Mouse (Mus musculus): Measurements from ENCODE around the gene Pipox. TPM values are rescaled to one million over a fixed set of nuclear protein-coding genes. Genes with fewer than 3 reads are reported as not detected.

The Pipox gene
- polyA plus RNA-seq, 1 experiment from 2014 or later, result 6.0 TPM

DNA sequence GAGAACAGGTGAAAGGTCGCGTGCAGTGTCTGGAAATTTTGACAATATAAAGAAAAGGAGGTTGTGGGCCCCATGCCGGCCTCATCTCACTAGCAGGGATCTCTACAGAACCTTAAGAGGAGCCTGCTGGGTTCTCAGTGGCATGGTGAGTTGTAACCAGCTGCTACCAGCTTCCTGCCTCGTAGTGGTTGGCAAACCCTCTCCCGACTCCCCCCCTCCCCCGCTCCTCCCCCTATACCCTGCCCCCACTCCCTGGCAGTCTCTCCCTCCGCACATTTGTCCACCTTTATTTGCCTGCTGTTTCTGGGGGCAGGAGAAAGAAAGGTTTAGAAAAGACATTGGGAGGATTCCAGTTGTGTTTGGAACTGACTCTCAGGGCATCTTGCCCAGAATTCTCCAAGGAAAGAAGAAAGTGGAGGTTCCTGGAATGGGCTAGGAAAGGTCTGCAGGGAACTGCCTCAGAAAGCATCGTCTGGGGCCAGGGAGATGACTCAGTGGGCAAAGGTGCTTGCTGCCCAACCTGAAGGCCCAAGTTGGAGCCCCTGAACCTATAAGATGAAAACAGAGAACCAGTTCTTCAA is 8.0 kb upstream of the Pipox start:
- Histone ChIP-seq H3K4me3 (ENCODE audit: low read depth, low read length) (no peak overlapping the region), H3K4me2 (ENCODE audit: low read length) (no peak overlapping the region), H3K4me1 (ENCODE audit: control insufficient read depth, insufficient read depth, low read length) (peaks cover 46% of the 10 kb centered on the region), H3K9me3 (replicated peaks; ENCODE audit: control insufficient read depth, low read length, poor library complexity, severe bottlenecking) (no peaks in the 10 kb centered on the region), H3K27ac (ENCODE audit: low read length) (peak overlapping the region; percentile 57), H3K27me3 (ENCODE audit: control insufficient read depth, insufficient read depth, low read depth, low read length) (no peaks in the 10 kb centered on the region), H3K9ac (ENCODE audit: low read depth, low read length) (no peak overlapping the region), H3K36me3 (ENCODE audit: control insufficient read depth, insufficient read depth, low read length) (no peaks in the 10 kb centered on the region)
- 26% methylated on average over 8 of the region's 8 CpGs for WGBS
- no peak for ATAC-seq

- Histone ChIP-seq H3K9ac (ENCODE audit: low read depth, low read length) (no peak overlapping the region), H3K4me3 (ENCODE audit: low read depth, low read length) (no peak overlapping the region), H3K27ac (ENCODE audit: low read length) (peak overlapping the region; percentile 57), H3K36me3 (ENCODE audit: control insufficient read depth, insufficient read depth, low read length) (no peaks in the 10 kb centered on the region), H3K4me2 (ENCODE audit: low read length) (no peak overlapping the region), H3K9me3 (replicated peaks; ENCODE audit: control insufficient read depth, low read length, poor library complexity, severe bottlenecking) (no peaks in the 10 kb centered on the region), H3K4me1 (ENCODE audit: control insufficient read depth, insufficient read depth, low read length) (peaks cover 46% of the 10 kb centered on the region), H3K27me3 (ENCODE audit: control insufficient read depth, insufficient read depth, low read depth, low read length) (no peaks in the 10 kb centered on the region)
- ATAC-seq, result no peak
- 31% methylated on average over 5 of the region's 5 CpGs for WGBS
Observed at GRCm38 (mm10) chr11:77901366-77901765, 7.5 kb upstream of the Pipox start.

GRCm38 (mm10) chr11:77900696-77901095 is 6.8 kb upstream of the Pipox start:
- peaks cover 48% of the 10 kb centered on the region for H3K4me1 ChIP-seq (ENCODE audit: control insufficient read depth, insufficient read depth, low read length)
- no peak for ATAC-seq
- no peak overlapping the region for H3K9ac ChIP-seq (ENCODE audit: low read depth, low read length)
- H3K9me3 ChIP-seq (replicated peaks; ENCODE audit: control insufficient read depth, low read length, poor library complexity, severe bottlenecking), result no peaks in the 10 kb centered on the region
- H3K27me3 ChIP-seq (ENCODE audit: control insufficient read depth, insufficient read depth, low read depth, low read length), result no peaks in the 10 kb centered on the region
- H3K4me3 ChIP-seq (ENCODE audit: low read depth, low read length), result no peak overlapping the region
- no peaks in the 10 kb centered on the region for H3K36me3 ChIP-seq (ENCODE audit: control insufficient read depth, insufficient read depth, low read length)
- WGBS, result 83% methylated on average over 4 of the region's 4 CpGs
- H3K27ac ChIP-seq (ENCODE audit: low read length), result no peak overlapping the region
- no peak overlapping the region for H3K4me2 ChIP-seq (ENCODE audit: low read length)

DNA sequence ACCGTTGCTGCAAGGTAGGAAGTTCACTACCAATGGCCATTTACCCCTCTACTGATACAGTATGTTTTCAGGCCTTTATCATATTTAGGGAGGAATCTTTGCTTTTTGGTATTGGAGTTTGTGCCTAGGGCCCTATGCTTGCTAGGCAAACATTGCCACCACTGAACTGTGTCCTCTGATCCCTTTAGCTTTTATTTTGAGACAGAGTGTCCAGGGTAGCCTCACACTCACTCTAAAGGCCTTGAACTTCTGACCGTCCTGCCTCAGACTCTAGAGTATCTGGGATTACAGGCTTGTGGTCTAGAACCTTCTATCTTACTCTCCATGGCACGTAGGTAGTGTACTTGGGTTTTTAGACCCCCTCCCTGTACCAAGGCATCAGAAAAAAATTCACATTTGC is 6.3 kb upstream of the Pipox start:
- no peak overlapping the region for H3K9ac ChIP-seq (ENCODE audit: low read depth, low read length)
- H3K4me1 ChIP-seq (ENCODE audit: control insufficient read depth, insufficient read depth, low read length), result peaks cover 53% of the 10 kb centered on the region
- no peaks in the 10 kb centered on the region for H3K36me3 ChIP-seq (ENCODE audit: control insufficient read depth, insufficient read depth, low read length)
- H3K9me3 ChIP-seq (replicated peaks; ENCODE audit: control insufficient read depth, low read length, poor library complexity, severe bottlenecking), result no peaks in the 10 kb centered on the region
- 90% methylated on average over 3 of the region's 3 CpGs for WGBS
- H3K4me2 ChIP-seq (ENCODE audit: low read length), result no peak overlapping the region
- no peaks in the 10 kb centered on the region for H3K27me3 ChIP-seq (ENCODE audit: control insufficient read depth, insufficient read depth, low read depth, low read length)
- no peak for ATAC-seq
- no peak overlapping the region for H3K27ac ChIP-seq (ENCODE audit: low read length)
- H3K4me3 ChIP-seq (ENCODE audit: low read depth, low read length), result no peak overlapping the region

DNA sequence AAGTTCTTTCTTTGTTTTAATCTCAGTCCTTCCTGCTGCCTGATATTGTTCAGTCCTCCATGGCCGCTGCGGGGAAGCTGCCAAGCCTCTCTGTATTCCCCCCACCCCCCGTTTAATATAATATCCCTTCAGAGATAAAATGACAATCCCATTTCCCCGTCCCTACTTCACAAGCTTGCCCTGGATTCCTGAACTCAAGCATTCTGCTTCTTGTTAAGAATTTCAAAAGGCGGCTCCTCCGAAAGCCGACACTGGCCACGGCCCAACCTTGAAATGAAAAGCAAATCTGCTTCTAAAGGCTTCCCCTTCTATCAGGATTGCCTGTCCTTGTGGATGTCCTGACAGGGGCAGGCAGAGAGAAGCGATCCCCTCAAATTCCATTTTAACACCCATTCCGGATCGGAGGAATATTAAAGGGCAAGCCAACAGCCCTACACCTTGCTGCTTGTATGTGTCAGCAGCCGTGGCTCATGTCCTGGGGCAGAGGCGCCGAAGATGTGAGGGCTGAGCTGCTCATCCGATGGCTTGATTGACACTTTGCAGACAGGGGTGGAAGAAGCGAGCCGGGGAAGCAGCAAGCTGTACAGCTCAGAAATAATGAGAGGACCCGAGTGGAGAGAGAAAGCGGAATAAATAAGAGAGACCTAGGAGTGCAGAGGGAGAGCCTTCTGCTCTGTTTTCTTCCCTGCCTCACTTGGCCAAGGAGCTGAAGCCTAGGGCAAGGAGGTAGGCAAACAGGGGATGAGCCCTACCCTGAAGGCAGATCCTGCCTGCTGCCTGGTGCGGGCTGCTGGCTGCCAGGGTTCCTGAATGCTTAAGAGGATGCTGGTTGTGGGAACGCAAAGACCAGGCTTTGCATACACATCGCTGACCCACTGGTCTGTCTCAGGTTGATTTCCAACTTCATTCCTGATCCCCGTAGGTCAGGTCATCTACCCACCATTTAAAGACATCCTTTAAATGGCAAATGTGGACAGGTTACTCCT is 3.2 kb upstream of the Pipox start:
- Histone ChIP-seq H3K27ac (ENCODE audit: low read length) (peak overlapping the region; percentile 93), H3K4me1 (ENCODE audit: control insufficient read depth, insufficient read depth, low read length) (peaks cover 74% of the 10 kb centered on the region), H3K36me3 (ENCODE audit: control insufficient read depth, insufficient read depth, low read length) (no peaks in the 10 kb centered on the region), H3K9ac (ENCODE audit: low read depth, low read length) (peak overlapping the region; percentile 17), H3K9me3 (replicated peaks; ENCODE audit: control insufficient read depth, low read length, poor library complexity, severe bottlenecking) (no peaks in the 10 kb centered on the region), H3K27me3 (ENCODE audit: control insufficient read depth, insufficient read depth, low read depth, low read length) (no peaks in the 10 kb centered on the region), H3K4me2 (ENCODE audit: low read length) (peak overlapping the region; percentile 26), H3K4me3 (ENCODE audit: low read depth, low read length) (peak overlapping the region; percentile 6; the same call in 1 of the 2 replicates)
- ATAC-seq, result peak; percentile 59
- WGBS, result 5% methylated on average over 23 of the region's 23 CpGs

GRCm38 (mm10) chr11:77896480-77896819 is 2.6 kb upstream of the Pipox start:
- Histone ChIP-seq H3K4me3 (ENCODE audit: low read depth, low read length) (no peak overlapping the region), H3K4me2 (ENCODE audit: low read length) (peak overlapping the region; percentile 26), H3K9ac (ENCODE audit: low read depth, low read length) (no peak overlapping the region), H3K4me1 (ENCODE audit: control insufficient read depth, insufficient read depth, low read length) (peaks cover 70% of the 10 kb centered on the region), H3K27me3 (ENCODE audit: control insufficient read depth, insufficient read depth, low read depth, low read length) (no peaks in the 10 kb centered on the region), H3K9me3 (replicated peaks; ENCODE audit: control insufficient read depth, low read length, poor library complexity, severe bottlenecking) (no peaks in the 10 kb centered on the region), H3K36me3 (ENCODE audit: control insufficient read depth, insufficient read depth, low read length) (no peaks in the 10 kb centered on the region), H3K27ac (ENCODE audit: low read length) (peak overlapping the region; percentile 93)
- ATAC-seq, result no peak
- WGBS, result 12% methylated on average over 6 of the region's 6 CpGs

DNA sequence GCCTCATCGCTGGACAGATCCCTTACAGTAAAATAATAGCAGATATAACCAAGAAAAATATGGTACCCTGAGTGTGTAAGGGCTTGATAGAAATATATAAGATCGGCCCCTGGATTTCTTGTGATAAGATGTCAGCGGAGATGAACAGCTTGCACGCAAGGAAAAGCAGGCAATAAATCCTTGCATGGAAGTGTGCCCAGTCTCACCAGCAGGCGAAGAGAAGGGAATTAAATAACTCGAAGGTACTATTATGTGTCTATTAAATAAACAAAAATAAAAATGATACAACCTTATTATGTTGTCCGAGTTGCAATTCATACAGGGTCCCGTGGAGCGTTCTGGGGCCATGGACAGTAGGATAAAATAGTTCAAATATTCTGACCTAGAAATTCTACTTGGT is 2.1 kb upstream of the Pipox start:
- Histone ChIP-seq H3K36me3 (ENCODE audit: control insufficient read depth, insufficient read depth, low read length) (no peaks in the 10 kb centered on the region), H3K4me1 (ENCODE audit: control insufficient read depth, insufficient read depth, low read length) (peaks cover 66% of the 10 kb centered on the region), H3K4me2 (ENCODE audit: low read length) (peak overlapping the region; percentile 26; the same call in 1 of the 2 replicates), H3K9ac (ENCODE audit: low read depth, low read length) (no peak overlapping the region), H3K27ac (ENCODE audit: low read length) (peak overlapping the region; percentile 93), H3K9me3 (replicated peaks; ENCODE audit: control insufficient read depth, low read length, poor library complexity, severe bottlenecking) (no peaks in the 10 kb centered on the region), H3K4me3 (ENCODE audit: low read depth, low read length) (no peak overlapping the region), H3K27me3 (ENCODE audit: control insufficient read depth, insufficient read depth, low read depth, low read length) (no peaks in the 10 kb centered on the region)
- WGBS, result 30% methylated on average over 9 of the region's 9 CpGs
- no peak for ATAC-seq

GRCm38 (mm10) chr11:77894967-77895366 is 1.1 kb upstream of the Pipox start:
- Histone ChIP-seq H3K4me1 (ENCODE audit: control insufficient read depth, insufficient read depth, low read length) (peaks cover 64% of the 10 kb centered on the region), H3K9ac (ENCODE audit: low read depth, low read length) (no peak overlapping the region), H3K4me2 (ENCODE audit: low read length) (no peak overlapping the region), H3K27ac (ENCODE audit: low read length) (peak overlapping the region; percentile 93; the same call in 1 of the 2 replicates), H3K27me3 (ENCODE audit: control insufficient read depth, insufficient read depth, low read depth, low read length) (no peaks in the 10 kb centered on the region), H3K36me3 (ENCODE audit: control insufficient read depth, insufficient read depth, low read length) (no peaks in the 10 kb centered on the region), H3K9me3 (replicated peaks; ENCODE audit: control insufficient read depth, low read length, poor library complexity, severe bottlenecking) (no peaks in the 10 kb centered on the region), H3K4me3 (ENCODE audit: low read depth, low read length) (no peak overlapping the region)
- ATAC-seq, result no peak
- WGBS, result 70% methylated on average over 2 of the region's 2 CpGs

DNA sequence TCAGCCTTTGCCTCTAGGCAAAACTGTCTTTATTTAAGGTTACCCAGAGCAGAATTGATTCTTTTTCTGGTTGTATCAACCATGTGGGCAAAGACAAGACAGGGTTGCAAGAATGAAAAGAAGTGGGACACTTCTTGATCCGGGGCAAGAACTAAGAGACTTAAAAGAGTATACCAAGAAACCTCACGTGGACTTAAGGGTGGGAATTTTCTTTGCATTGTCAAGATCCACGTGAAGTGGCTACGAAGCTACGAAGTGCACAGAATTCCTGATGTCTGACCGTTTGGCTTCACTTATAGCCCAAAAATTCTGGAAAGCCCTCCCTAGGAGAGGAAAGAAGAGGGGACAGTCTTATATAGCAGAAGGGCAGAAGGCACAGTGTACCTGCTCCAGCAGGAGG is 613 bp downstream of the Pipox start:
- Histone ChIP-seq H3K36me3 (ENCODE audit: control insufficient read depth, insufficient read depth, low read length) (no peaks in the 10 kb centered on the region), H3K4me1 (ENCODE audit: control insufficient read depth, insufficient read depth, low read length) (peaks cover 62% of the 10 kb centered on the region), H3K4me3 (ENCODE audit: low read depth, low read length) (no peak overlapping the region), H3K9me3 (replicated peaks; ENCODE audit: control insufficient read depth, low read length, poor library complexity, severe bottlenecking) (no peaks in the 10 kb centered on the region), H3K27ac (ENCODE audit: low read length) (peak overlapping the region; percentile 85), H3K4me2 (ENCODE audit: low read length) (peak overlapping the region; percentile 22), H3K27me3 (ENCODE audit: control insufficient read depth, insufficient read depth, low read depth, low read length) (no peaks in the 10 kb centered on the region), H3K9ac (ENCODE audit: low read depth, low read length) (no peak overlapping the region; the same call in 1 of the 2 replicates)
- no peak; the same call in 1 of the 2 replicates for ATAC-seq
- WGBS, result 11% methylated on average over 6 of the region's 6 CpGs

All from midbrain, embryonic 16.5 days (tissue).